Mouse (Mus musculus): Measurements from ENCODE around the gene Knstrn. TPM values are rescaled to one million over a fixed set of nuclear protein-coding genes. Genes with fewer than 3 reads are reported as not detected.

Gene Knstrn
- total and polyA plus RNA-seq, 2 experiments from 2014 or later = 19.8 to 39.9 TPM

GRCm38 (mm10) chr2:118822800-118823199 is 9.0 kb downstream of the Knstrn start:
- Histone ChIP-seq H3K36me3 (replicated peaks; ENCODE audit: control insufficient read depth, insufficient read depth, low read length) (peaks cover 74% of the 10 kb centered on the region), H3K9me3 (replicated peaks; ENCODE audit: control insufficient read depth, low read length) (no peaks in the 10 kb centered on the region)
- WGBS = 86% methylated on average over 5 of the region's 5 CpGs

GRCm38 (mm10) chr2:118824396-118824795 is 10.6 kb downstream of the Knstrn start:
- Histone ChIP-seq H3K27ac (ENCODE audit: low read depth) (no peak overlapping the region), H3K36me3 (replicated peaks; ENCODE audit: control insufficient read depth, insufficient read depth, low read length) (peaks cover 75% of the 10 kb centered on the region), H3K4me3 (ENCODE audit: low read depth, low read length) (no peak overlapping the region), H3K9ac (replicated peaks; ENCODE audit: low read depth, low read length) (no peak overlapping the region), H3K4me2 (ENCODE audit: low read depth, low read length) (no peak overlapping the region), H3K27me3 (ENCODE audit: control insufficient read depth, insufficient read depth, low read length) (no peaks in the 10 kb centered on the region), H3K4me1 (ENCODE audit: control insufficient read depth, insufficient read depth) (no peaks in the 10 kb centered on the region), H3K9me3 (replicated peaks; ENCODE audit: control insufficient read depth, low read length) (no peaks in the 10 kb centered on the region)
- ATAC-seq (ENCODE audit: insufficient read depth, low read depth) = no peak
- WGBS = 96% methylated on average over 4 of the region's 4 CpGs
- no peak for DNase-seq (ENCODE audit: low spot score)
- TF ChIP-seq CTCF (IDR thresholded peaks at IDR 0.05; ENCODE audit: low read depth) = no peak

More at GRCm38 (mm10) chr2:118822800-118823199, 9.0 kb downstream of the Knstrn start:
- no peak for TF ChIP-seq CTCF (IDR thresholded peaks at IDR 0.05; ENCODE audit: low read depth)
- no peak for TF ChIP-seq EP300 (IDR thresholded peaks at IDR 0.05; ENCODE audit: low read depth)
- Histone ChIP-seq H3K27ac (ENCODE audit: low read depth) (no peak overlapping the region), H3K9ac (replicated peaks; ENCODE audit: low read depth, low read length) (no peak overlapping the region), H3K4me2 (ENCODE audit: low read depth, low read length) (no peak overlapping the region), H3K4me1 (ENCODE audit: control insufficient read depth, insufficient read depth) (no peaks in the 10 kb centered on the region), H3K27me3 (ENCODE audit: control insufficient read depth, insufficient read depth, low read length) (no peaks in the 10 kb centered on the region), H3K4me3 (ENCODE audit: low read depth, low read length) (no peak overlapping the region)
- ATAC-seq (ENCODE audit: insufficient read depth, low read depth) (no peak), DNase-seq (ENCODE audit: low spot score) (no peak)

- TF ChIP-seq EP300 (IDR thresholded peaks at IDR 0.05; ENCODE audit: low read depth) (no peak), CTCF (IDR thresholded peaks at IDR 0.05; ENCODE audit: low read depth) (no peak)
- no peak for DNase-seq (ENCODE audit: low spot score)
- Histone ChIP-seq H3K27ac (ENCODE audit: low read depth) (no peak overlapping the region), H3K9ac (replicated peaks; ENCODE audit: low read depth, low read length) (no peak overlapping the region), H3K27me3 (ENCODE audit: control insufficient read depth, insufficient read depth, low read length) (no peaks in the 10 kb centered on the region), H3K9me3 (replicated peaks; ENCODE audit: control insufficient read depth, low read length) (no peaks in the 10 kb centered on the region), H3K4me1 (ENCODE audit: control insufficient read depth, insufficient read depth) (no peaks in the 10 kb centered on the region), H3K4me2 (ENCODE audit: low read depth, low read length) (no peak overlapping the region), H3K36me3 (replicated peaks; ENCODE audit: control insufficient read depth, insufficient read depth, low read length) (peaks cover 81% of the 10 kb centered on the region), H3K4me3 (ENCODE audit: low read depth, low read length) (no peak overlapping the region)
- no peak for ATAC-seq (ENCODE audit: insufficient read depth, low read depth)
- WGBS = 81% methylated on average over 5 of the region's 5 CpGs
Measured at GRCm38 (mm10) chr2:118829096-118829495, 15.3 kb downstream of the Knstrn start.

- Histone ChIP-seq H3K27ac (ENCODE audit: low read depth) (no peak overlapping the region), H3K4me2 (ENCODE audit: low read depth, low read length) (no peak overlapping the region)
- 87% methylated on average over 6 of the region's 6 CpGs for WGBS
Measured at GRCm38 (mm10) chr2:118834061-118834460, 20.3 kb downstream of the Knstrn start.

GRCm38 (mm10) chr2:118835115-118835514 is 21.3 kb downstream of the Knstrn start:
- no peak overlapping the region for H3K4me2 ChIP-seq (ENCODE audit: low read depth, low read length)
- no peaks in the 10 kb centered on the region for H3K9me3 ChIP-seq (replicated peaks; ENCODE audit: control insufficient read depth, low read length)
- H3K36me3 ChIP-seq (replicated peaks; ENCODE audit: control insufficient read depth, insufficient read depth, low read length) = peaks cover 42% of the 10 kb centered on the region
- ATAC-seq (ENCODE audit: insufficient read depth, low read depth) = no peak
- no peak for DNase-seq (ENCODE audit: low spot score)
- H3K9ac ChIP-seq (replicated peaks; ENCODE audit: low read depth, low read length) = no peak overlapping the region
- no peaks in the 10 kb centered on the region for H3K27me3 ChIP-seq (ENCODE audit: control insufficient read depth, insufficient read depth, low read length)
- 40% methylated on average over 6 of the region's 6 CpGs for WGBS
- H3K27ac ChIP-seq (ENCODE audit: low read depth) = no peak overlapping the region
- no peak overlapping the region for H3K4me3 ChIP-seq (ENCODE audit: low read depth, low read length)
- no peaks in the 10 kb centered on the region for H3K4me1 ChIP-seq (ENCODE audit: control insufficient read depth, insufficient read depth)
- TF ChIP-seq CTCF (IDR thresholded peaks at IDR 0.05; ENCODE audit: low read depth) (no peak), EP300 (IDR thresholded peaks at IDR 0.05; ENCODE audit: low read depth) (no peak)

More at GRCm38 (mm10) chr2:118834061-118834460, 20.3 kb downstream of the Knstrn start:
- Histone ChIP-seq H3K4me3 (ENCODE audit: low read depth, low read length) (no peak overlapping the region), H3K27me3 (ENCODE audit: control insufficient read depth, insufficient read depth, low read length) (no peaks in the 10 kb centered on the region), H3K9me3 (replicated peaks; ENCODE audit: control insufficient read depth, low read length) (no peaks in the 10 kb centered on the region), H3K9ac (replicated peaks; ENCODE audit: low read depth, low read length) (no peak overlapping the region), H3K36me3 (replicated peaks; ENCODE audit: control insufficient read depth, insufficient read depth, low read length) (peaks cover 51% of the 10 kb centered on the region), H3K4me1 (ENCODE audit: control insufficient read depth, insufficient read depth) (no peaks in the 10 kb centered on the region)
- TF ChIP-seq CTCF (IDR thresholded peaks at IDR 0.05; ENCODE audit: low read depth) = no peak
- TF ChIP-seq EP300 (IDR thresholded peaks at IDR 0.05; ENCODE audit: low read depth) = no peak
- no peak for ATAC-seq (ENCODE audit: insufficient read depth, low read depth)
- DNase-seq (ENCODE audit: low spot score) = no peak

- ATAC-seq (ENCODE audit: insufficient read depth, low read depth) (no peak), DNase-seq (ENCODE audit: low spot score) (no peak)
- no peak overlapping the region for H3K27ac ChIP-seq (ENCODE audit: low read depth)
- TF ChIP-seq EP300 (IDR thresholded peaks at IDR 0.05; ENCODE audit: low read depth) (no peak), CTCF (IDR thresholded peaks at IDR 0.05; ENCODE audit: low read depth) (no peak)
- no peaks in the 10 kb centered on the region for H3K27me3 ChIP-seq (ENCODE audit: control insufficient read depth, insufficient read depth, low read length)
- H3K4me1 ChIP-seq (ENCODE audit: control insufficient read depth, insufficient read depth) = peaks cover 5% of the 10 kb centered on the region; the same call in 1 of the 2 replicates
- WGBS = 36% methylated on average over 5 of the region's 5 CpGs
- H3K36me3 ChIP-seq (replicated peaks; ENCODE audit: control insufficient read depth, insufficient read depth, low read length) = peaks cover 16% of the 10 kb centered on the region; the same call in 1 of the 2 replicates
- no peak overlapping the region for H3K9ac ChIP-seq (replicated peaks; ENCODE audit: low read depth, low read length)
- no peak overlapping the region for H3K4me3 ChIP-seq (ENCODE audit: low read depth, low read length)
- H3K4me2 ChIP-seq (ENCODE audit: low read depth, low read length) = no peak overlapping the region
- no peaks in the 10 kb centered on the region for H3K9me3 ChIP-seq (replicated peaks; ENCODE audit: control insufficient read depth, low read length)
Measured at GRCm38 (mm10) chr2:118838330-118838729, 24.5 kb downstream of the Knstrn start.
